Mouse (Mus musculus) megakaryocyte progenitor cell, adult 5-6 weeks (primary cell): ENCODE measurements around the gene 2810006K23Rik. TPM values are rescaled to one million over a fixed set of nuclear protein-coding genes. Genes with fewer than 3 reads are reported as not detected.

Experiments used
- ATAC-seq: replicated peaks from 2 replicates; pipeline ENCODE4 v1.8.0; 2016; ENCODE audit warnings: mild to moderate bottlenecking, moderate TSS enrichment, inconsistent platforms; ENCODE audit not compliant: poor library complexity
- total RNA-seq, 2 experiments: library from RNA; stranded (forward) in 1 of 2; stranded (reverse) in 1 of 2; fragments of 157-497, 149-512 nt in 1 of 2; fragments of 200-1000 nt in 1 of 2; gene quantifications; 2 replicates each; pipeline versions ENCODE4 v1.2.3 to v1.2.4; 2015 to 2017

The 2810006K23Rik gene
- total RNA-seq, 2 experiments from 2014 or later, result 12.8 to 18.9 TPM

GRCm38 (mm10) chr5:124380121-124380520 lies 52.2 kb downstream of the 2810006K23Rik start:
- no peak for ATAC-seq

- peak; percentile 88 for ATAC-seq
Observed at GRCm38 (mm10) chr5:124387932-124388331, 60.0 kb downstream of the 2810006K23Rik start.

Other genes starting within 250 kb of the 2810006K23Rik start
- 0.35 and 0.54 TPM in 2 replicates for gene Abcb9, start 232.3 kb upstream of the 2810006K23Rik start, total RNA-seq (2015)
- 0.25 and 0.61 TPM in 2 replicates for gene Abcb9, start 232.3 kb upstream of the 2810006K23Rik start, total RNA-seq (2017)
- gene Ogfod2, start 215.8 kb upstream of the 2810006K23Rik start, total RNA-seq (2015), result 2.9 and 3.7 TPM in 2 replicates
- 11.9 and 13.3 TPM in 2 replicates for gene Ogfod2, start 215.8 kb upstream of the 2810006K23Rik start, total RNA-seq (2017)
- gene Arl6ip4, start 212.0 kb upstream of the 2810006K23Rik start, total RNA-seq (2015), result 70.6 and 80.7 TPM in 2 replicates
- gene Arl6ip4, start 212.0 kb upstream of the 2810006K23Rik start, total RNA-seq (2017), result 114 and 139 TPM in 2 replicates
- 6.0 and 7.5 TPM in 2 replicates for gene Pitpnm2, start 78.3 kb upstream of the 2810006K23Rik start, total RNA-seq (2015)
- 2.5 and 3.1 TPM in 2 replicates for gene Pitpnm2, start 78.3 kb upstream of the 2810006K23Rik start, total RNA-seq (2017)
- 16.6 and 18.3 TPM in 2 replicates for gene Mphosph9, start 117 bp upstream of the 2810006K23Rik start, total RNA-seq (2015)
- 18.9 and 25.2 TPM in 2 replicates for gene Mphosph9, start 117 bp upstream of the 2810006K23Rik start, total RNA-seq (2017)
- 256 and 268 TPM in 2 replicates for gene Cdk2ap1, start 35.0 kb downstream of the 2810006K23Rik start, total RNA-seq (2015)
- gene Cdk2ap1, start 35.0 kb downstream of the 2810006K23Rik start, total RNA-seq (2017), result 174 and 218 TPM in 2 replicates
- 94.8 and 95.7 TPM in 2 replicates for gene Sbno1, start 97.9 kb downstream of the 2810006K23Rik start, total RNA-seq (2015)
- gene Sbno1, start 97.9 kb downstream of the 2810006K23Rik start, total RNA-seq (2017), result 162 and 219 TPM in 2 replicates
- gene Kmt5a, start 111.8 kb downstream of the 2810006K23Rik start, total RNA-seq (2015), result 285 and 312 TPM in 2 replicates
- 134 and 164 TPM in 2 replicates for gene Kmt5a, start 111.8 kb downstream of the 2810006K23Rik start, total RNA-seq (2017)
- gene Rilpl2, start 150.3 kb downstream of the 2810006K23Rik start, total RNA-seq (2015), result 49.0 and 63.6 TPM in 2 replicates
- gene Rilpl2, start 150.3 kb downstream of the 2810006K23Rik start, total RNA-seq (2017), result 45.2 and 50.1 TPM in 2 replicates
- gene Snrnp35, start 155.0 kb downstream of the 2810006K23Rik start, total RNA-seq (2015), result 2.8 and 6.4 TPM in 2 replicates
- 5.4 and 9.0 TPM in 2 replicates for gene Snrnp35, start 155.0 kb downstream of the 2810006K23Rik start, total RNA-seq (2017)
- 0.54 TPM in 1 of 2 replicates, not detected in the other for gene Rilpl1, start 203.3 kb downstream of the 2810006K23Rik start, total RNA-seq (2015)
- gene Rilpl1, start 203.3 kb downstream of the 2810006K23Rik start, total RNA-seq (2017), result 0.21 and 0.61 TPM in 2 replicates
- 851 and 960 TPM in 2 replicates for gene Tmed2, start 212.6 kb downstream of the 2810006K23Rik start, total RNA-seq (2015)
- 795 and 1,001 TPM in 2 replicates for gene Tmed2, start 212.6 kb downstream of the 2810006K23Rik start, total RNA-seq (2017)
- gene Ddx55, start 224.8 kb downstream of the 2810006K23Rik start, total RNA-seq (2015), result 13.7 and 15.3 TPM in 2 replicates
- gene Ddx55, start 224.8 kb downstream of the 2810006K23Rik start, total RNA-seq (2017), result 15.2 and 15.7 TPM in 2 replicates